Mouse (Mus musculus): ENCODE measurements around the gene Rps27rt.
"Not testable (repeated sequence)": the region's sequence is repeated elsewhere in the genome, so short reads cannot be mapped to it uniquely, and the experiment has no call there.

Rps27rt gene

GRCm38 (mm10) chr9:114982689-114983360, at the start of gene Rps27rt:
Gene Rps27rt (minus strand): TSS chr9:114982739.
- no peak for DNase-seq (ENCODE audit: low spot score)

GRCm38 (mm10) chr9:115031046-115031445, 48.5 kb upstream of the Rps27rt start:
- DNase-seq (ENCODE audit: low spot score), result not testable (repeated sequence)

GRCm38 (mm10) chr9:115030581-115030980, 48.0 kb upstream of the Rps27rt start:
- DNase-seq (ENCODE audit: low spot score), result no peak

DNA sequence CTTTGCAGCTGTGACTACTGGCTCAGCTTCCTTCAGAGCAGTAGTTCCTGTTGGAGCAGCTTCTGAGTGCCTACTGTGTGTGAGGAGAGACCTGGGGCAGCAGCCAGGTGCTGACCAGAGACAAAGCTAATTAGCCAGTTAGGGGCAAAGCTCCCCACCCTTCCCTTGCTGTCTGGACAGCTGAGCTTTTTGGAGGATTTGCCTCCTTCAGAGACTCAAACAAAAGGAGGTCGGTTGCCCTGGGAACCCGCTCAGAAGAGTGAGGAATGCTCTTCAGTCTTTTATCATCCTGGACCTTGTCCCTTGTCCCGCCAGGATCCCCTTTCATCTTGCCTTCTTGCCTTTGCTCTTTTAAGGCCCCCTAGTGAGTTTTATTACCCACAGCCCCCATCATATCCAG, 46.8 kb upstream of the Rps27rt start:
- no peak for DNase-seq (ENCODE audit: low spot score)

- no peak for DNase-seq (ENCODE audit: low spot score)
These were observed 41.3 kb upstream of the Rps27rt start for GRCm38 (mm10) chr9:115023708-115024383.

- no peak for DNase-seq (ENCODE audit: low spot score)
These were observed 40.6 kb upstream of the Rps27rt start for GRCm38 (mm10) chr9:115023137-115023536.

- no peak for DNase-seq (ENCODE audit: low spot score)
These were observed 38.9 kb upstream of the Rps27rt start for GRCm38 (mm10) chr9:115021419-115021818.

GRCm38 (mm10) chr9:115020141-115020540, 37.6 kb upstream of the Rps27rt start:
- DNase-seq (ENCODE audit: low spot score), result no peak

- no peak for DNase-seq (ENCODE audit: low spot score)
These were observed 29.8 kb upstream of the Rps27rt start for GRCm38 (mm10) chr9:115012367-115012766.

DNA sequence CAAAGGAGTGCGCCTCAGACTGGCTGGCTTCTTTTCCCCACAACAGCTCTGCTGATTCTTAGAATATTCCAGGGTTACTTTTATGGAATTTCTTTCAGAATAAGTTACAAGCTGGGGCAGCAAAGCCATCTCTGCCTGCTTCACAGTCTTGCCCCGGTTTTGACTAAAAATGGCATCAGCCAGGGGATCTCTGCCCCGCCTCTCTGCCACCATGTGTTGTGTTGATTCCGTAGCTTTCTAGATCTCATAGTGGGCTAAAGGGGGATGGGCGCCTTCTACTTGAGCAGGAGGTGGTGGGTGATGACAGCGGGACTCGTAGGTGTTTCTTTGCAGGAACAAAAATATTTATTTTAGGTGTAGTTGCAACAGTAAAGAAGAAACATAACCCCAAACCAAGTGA, 25.7 kb upstream of the Rps27rt start:
- no peak for DNase-seq (ENCODE audit: low spot score)

DNA sequence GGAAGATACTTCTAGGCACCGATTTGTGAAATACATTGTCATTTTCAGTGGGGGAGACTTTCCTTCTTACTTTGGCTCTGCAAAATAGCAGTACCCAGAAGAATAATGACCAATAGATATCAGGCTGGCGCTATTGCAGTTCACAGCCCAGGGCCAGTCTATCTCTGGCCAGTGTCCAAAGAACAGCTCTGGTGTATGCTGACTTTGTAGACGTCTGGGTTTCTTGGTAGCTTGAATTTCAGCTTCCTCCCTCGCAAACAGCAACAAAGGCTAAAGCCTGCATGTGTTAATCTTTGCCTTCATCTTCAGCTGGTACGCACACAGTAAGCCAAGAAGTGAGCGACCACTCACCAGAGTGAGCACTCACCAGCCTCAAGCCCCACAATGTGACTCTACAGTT, 25.2 kb upstream of the Rps27rt start:
- no peak for DNase-seq (ENCODE audit: low spot score)

DNA sequence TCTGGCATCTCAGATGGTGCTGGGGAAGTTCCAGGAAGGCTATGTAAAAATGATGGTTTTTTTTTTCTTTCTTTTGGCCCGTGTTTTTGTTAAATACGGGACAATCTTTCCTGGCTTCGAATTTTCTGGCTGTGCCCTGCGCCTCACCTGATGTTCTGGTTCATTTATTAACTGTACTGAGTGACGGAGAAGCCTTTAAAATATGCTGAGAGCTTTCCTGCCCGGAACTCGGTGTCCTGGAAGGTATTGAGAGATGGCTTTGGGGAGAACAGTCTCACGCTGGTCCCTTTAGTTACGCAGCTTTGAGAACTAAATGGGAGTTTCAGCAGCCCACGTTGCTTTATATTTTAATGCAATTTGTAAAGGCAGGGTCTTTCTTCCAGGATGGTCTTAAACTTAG, 22.9 kb upstream of the Rps27rt start:
- no peak for DNase-seq (ENCODE audit: low spot score)

DNA sequence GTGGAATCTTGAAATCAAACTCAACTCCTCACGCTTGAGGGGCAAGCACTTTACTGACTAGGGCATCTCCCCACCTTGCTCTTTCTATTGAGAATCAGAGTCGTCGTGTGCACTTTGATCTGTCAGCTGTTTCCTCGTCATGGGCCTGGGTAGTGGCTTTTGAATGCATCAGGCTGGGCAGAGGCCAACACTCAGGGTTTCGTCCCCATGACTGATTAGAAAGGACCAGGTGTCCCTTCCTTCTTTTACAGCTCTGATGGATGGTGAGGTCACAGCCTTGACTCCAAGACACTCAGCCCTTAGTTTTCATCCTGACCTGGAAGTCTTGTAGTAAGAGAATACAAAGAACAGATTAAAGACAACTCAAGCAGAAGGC, 17.2 kb upstream of the Rps27rt start:
- no peak for DNase-seq (ENCODE audit: low spot score)

- no peak for DNase-seq (ENCODE audit: low spot score)
These were observed 16.7 kb upstream of the Rps27rt start for GRCm38 (mm10) chr9:114999010-114999770.

DNA sequence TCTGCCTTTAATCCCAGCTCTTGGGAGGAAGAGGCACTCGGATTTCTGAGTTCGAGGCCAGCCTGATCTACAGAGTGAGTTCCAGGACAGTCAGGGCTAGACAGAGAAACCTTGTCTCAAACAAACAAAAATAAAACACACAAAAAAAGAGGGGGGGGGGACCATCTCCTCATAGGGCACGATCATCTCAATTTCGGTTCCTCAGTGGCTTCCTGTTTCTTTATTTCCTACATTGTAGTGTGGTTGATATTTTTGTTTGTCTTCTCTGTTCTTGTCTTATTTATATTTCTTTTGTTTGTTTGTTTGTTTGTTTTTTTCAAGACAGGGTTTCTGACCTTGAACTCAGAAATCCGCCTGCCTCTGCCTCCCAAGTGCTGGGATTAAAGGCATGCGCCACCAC, 13.9 kb upstream of the Rps27rt start:
- DNase-seq (ENCODE audit: low spot score), result no peak

DNA sequence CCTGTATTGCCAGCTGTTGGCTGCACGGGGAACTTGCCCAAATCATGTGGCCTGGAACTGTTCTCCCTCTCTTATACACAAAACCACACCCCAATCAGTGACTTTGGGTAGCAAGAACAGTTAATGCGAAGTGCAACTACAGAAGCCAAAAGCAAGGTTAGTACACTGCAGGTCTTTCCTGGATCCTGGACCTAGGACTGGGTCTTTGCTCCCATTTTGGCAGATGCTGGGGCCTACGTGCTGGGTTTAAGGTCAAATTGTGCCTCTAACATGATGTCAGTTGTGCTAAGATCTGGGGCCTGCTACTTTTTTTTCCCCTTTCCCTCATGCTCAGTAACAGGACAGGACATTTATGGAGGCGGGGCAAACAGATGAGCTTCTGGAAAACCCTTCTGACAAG, 13.2 kb upstream of the Rps27rt start:
- DNase-seq (ENCODE audit: low spot score), result no peak

- no peak for DNase-seq (ENCODE audit: low spot score)
These were observed 12.7 kb upstream of the Rps27rt start for GRCm38 (mm10) chr9:114995250-114995649.

GRCm38 (mm10) chr9:114992528-114992927, 10.0 kb upstream of the Rps27rt start:
- no peak for DNase-seq (ENCODE audit: low spot score)

- no peak for DNase-seq (ENCODE audit: low spot score)
These were observed 7.9 kb upstream of the Rps27rt start for GRCm38 (mm10) chr9:114990421-114990820.

- DNase-seq (ENCODE audit: low spot score), result no peak
These were observed 6.2 kb upstream of the Rps27rt start for GRCm38 (mm10) chr9:114988610-114989327.

DNA sequence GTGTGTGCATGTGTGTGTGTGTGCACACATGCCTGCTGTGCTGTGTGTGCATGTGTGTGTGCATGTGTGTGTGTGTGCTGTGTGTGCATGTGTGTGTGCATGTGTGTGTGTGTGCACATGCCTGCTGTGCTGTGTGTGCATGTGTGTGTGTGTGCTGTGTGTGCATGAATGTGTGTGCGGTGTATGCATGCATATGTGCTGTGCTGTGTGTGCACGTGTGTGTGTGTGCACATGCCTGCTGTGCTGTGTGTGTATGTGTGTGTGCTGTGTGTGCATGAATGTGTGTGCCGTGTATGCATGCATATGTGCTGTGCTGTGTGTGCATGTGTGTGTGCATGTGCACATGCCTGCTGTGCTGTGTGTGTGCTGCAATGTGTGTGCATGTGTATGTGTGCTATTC, 5.5 kb upstream of the Rps27rt start:
- no peak for DNase-seq (ENCODE audit: low spot score)

DNA sequence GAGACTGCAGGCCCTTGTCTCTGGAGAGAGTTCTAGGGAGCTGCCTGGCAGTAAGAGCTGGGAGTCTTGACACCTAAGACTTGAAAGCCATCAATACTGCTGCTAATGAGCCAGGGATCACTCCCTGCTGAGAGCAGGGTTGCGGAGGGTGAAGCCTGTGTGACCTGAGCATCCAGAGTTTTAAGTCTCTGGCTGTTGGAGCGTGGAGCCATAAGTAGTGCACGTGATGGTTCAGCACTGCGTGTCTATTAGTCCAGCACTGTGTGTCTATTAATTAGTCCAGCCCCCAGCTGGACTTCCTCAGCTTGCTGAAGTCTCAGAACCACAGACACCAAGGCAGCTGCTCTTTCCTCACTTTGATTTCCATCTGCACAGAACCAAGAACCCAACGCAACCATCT, 3.8 kb upstream of the Rps27rt start:
- no peak for DNase-seq (ENCODE audit: low spot score)

DNA sequence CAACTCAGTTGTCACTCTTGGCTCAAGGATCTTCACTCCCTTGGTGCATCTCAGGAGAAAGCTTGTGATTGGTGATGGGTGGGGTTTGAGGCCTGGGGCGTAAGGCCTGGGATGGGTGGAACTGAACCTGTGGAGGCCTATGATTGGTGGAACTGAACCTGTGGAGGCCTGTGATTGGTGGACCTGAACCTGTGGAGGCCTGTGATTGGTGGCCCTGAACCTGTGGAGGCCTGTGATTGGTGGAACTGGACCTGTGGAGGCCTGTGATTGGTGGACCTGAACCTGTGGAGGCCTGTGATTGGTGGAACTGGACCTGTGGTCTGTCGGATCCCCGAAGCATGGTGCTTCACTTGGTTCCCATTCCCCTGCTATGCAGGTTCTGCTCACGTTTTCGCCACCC, 3.2 kb upstream of the Rps27rt start:
- DNase-seq (ENCODE audit: low spot score), result no peak

All from T-cell, adult 2 months (primary cell).